Mouse (Mus musculus) mammary gland, adult 2 months (tissue): ENCODE measurements around the gene Shkbp1. TPM values are rescaled to one million over a fixed set of nuclear protein-coding genes. Genes with fewer than 3 reads are reported as not detected.

Experiments used
- polyA plus RNA-seq: library from polyadenylated mRNA; depleted of rRNA; stranded (reverse); fragments of >200 nt; gene quantifications from 2 replicates; pipeline ENCODE4 v1.2.3, GENCODE M21; 2012; ENCODE audit warnings: low replicate concordance; rRNA removed

Shkbp1 gene
- polyA plus RNA-seq, result 82.8 and 146 TPM in 2 replicates

GRCm38 (mm10) chr7:27355745-27356240 is at the start of gene Shkbp1:
Shkbp1 (minus strand) TSS chr7:27356019.

GRCm38 (mm10) chr7:27356861-27357594 is 1.2 kb upstream of the Shkbp1 start, which contains the start of gene Gm20479:
Gm20479 (minus strand) TSS chr7:27357419.

GRCm38 (mm10) chr7:27337175-27337853 is 18.5 kb downstream of the Shkbp1 start, which contains the start of gene Ltbp4:
Ltbp4 (minus strand) TSS chr7:27337692.

Other genes starting within 250 kb of the Shkbp1 start
- 46.7 and 54.5 TPM in 2 replicates for gene Cyp2f2, start 236.1 kb downstream of the Shkbp1 start, polyA plus RNA-seq
- not detected in 2 replicates for gene Cyp2t4, start 202.3 kb downstream of the Shkbp1 start, polyA plus RNA-seq
- 91.0 and 122 TPM in 2 replicates for gene Egln2, start 189.2 kb downstream of the Shkbp1 start, polyA plus RNA-seq
- 61.9 and 99.4 TPM in 2 replicates for gene Rab4b, start 177.1 kb downstream of the Shkbp1 start, polyA plus RNA-seq
- 0.24 TPM in 1 of 2 replicates, not detected in the other for gene Gm21983, start 174.9 kb downstream of the Shkbp1 start, polyA plus RNA-seq
- 6.7 and 7.7 TPM in 2 replicates for gene Mia, start 174.9 kb downstream of the Shkbp1 start, polyA plus RNA-seq
- 12.6 and 18.8 TPM in 2 replicates for gene BC024978, start 160.2 kb downstream of the Shkbp1 start, polyA plus RNA-seq
- 137 and 208 TPM in 2 replicates for gene Snrpa, start 159.7 kb downstream of the Shkbp1 start, polyA plus RNA-seq
- gene Itpkc, start 127.4 kb downstream of the Shkbp1 start, polyA plus RNA-seq, result 10.9 and 11.3 TPM in 2 replicates
- gene Coq8b, start 123.0 kb downstream of the Shkbp1 start, polyA plus RNA-seq, result 54.2 and 84.1 TPM in 2 replicates
- 34.2 and 70.1 TPM in 2 replicates for gene Numbl, start 97.6 kb downstream of the Shkbp1 start, polyA plus RNA-seq
- gene Ltbp4, start 18.3 kb downstream of the Shkbp1 start, polyA plus RNA-seq, result 151 and 265 TPM in 2 replicates
- not detected in 2 replicates for gene Gm20479, start 1.4 kb upstream of the Shkbp1 start, polyA plus RNA-seq
- gene Sptbn4, start 91.7 kb upstream of the Shkbp1 start, polyA plus RNA-seq, result 0.23 and 0.72 TPM in 2 replicates
- gene Blvrb, start 92.0 kb upstream of the Shkbp1 start, polyA plus RNA-seq, result 112 and 190 TPM in 2 replicates
- gene Sertad3, start 117.7 kb upstream of the Shkbp1 start, polyA plus RNA-seq, result 14.9 and 18.0 TPM in 2 replicates
- 32.7 and 59.9 TPM in 2 replicates for gene Sertad1, start 130.9 kb upstream of the Shkbp1 start, polyA plus RNA-seq
- 7.0 and 8.2 TPM in 2 replicates for gene Prx, start 143.3 kb upstream of the Shkbp1 start, polyA plus RNA-seq
- gene Hipk4, start 167.2 kb upstream of the Shkbp1 start, polyA plus RNA-seq, result 0.87 and 0.96 TPM in 2 replicates
- 181 and 187 TPM in 2 replicates for gene Pld3, start 197.2 kb upstream of the Shkbp1 start, polyA plus RNA-seq
- gene 2310022A10Rik, start 197.2 kb upstream of the Shkbp1 start, polyA plus RNA-seq, result 28.5 and 46.1 TPM in 2 replicates
- gene Akt2, start 235.5 kb upstream of the Shkbp1 start, polyA plus RNA-seq, result 167 and 222 TPM in 2 replicates